Mouse (Mus musculus): ENCODE measurements around the gene Ppp1r35.

Gene Ppp1r35

DNA sequence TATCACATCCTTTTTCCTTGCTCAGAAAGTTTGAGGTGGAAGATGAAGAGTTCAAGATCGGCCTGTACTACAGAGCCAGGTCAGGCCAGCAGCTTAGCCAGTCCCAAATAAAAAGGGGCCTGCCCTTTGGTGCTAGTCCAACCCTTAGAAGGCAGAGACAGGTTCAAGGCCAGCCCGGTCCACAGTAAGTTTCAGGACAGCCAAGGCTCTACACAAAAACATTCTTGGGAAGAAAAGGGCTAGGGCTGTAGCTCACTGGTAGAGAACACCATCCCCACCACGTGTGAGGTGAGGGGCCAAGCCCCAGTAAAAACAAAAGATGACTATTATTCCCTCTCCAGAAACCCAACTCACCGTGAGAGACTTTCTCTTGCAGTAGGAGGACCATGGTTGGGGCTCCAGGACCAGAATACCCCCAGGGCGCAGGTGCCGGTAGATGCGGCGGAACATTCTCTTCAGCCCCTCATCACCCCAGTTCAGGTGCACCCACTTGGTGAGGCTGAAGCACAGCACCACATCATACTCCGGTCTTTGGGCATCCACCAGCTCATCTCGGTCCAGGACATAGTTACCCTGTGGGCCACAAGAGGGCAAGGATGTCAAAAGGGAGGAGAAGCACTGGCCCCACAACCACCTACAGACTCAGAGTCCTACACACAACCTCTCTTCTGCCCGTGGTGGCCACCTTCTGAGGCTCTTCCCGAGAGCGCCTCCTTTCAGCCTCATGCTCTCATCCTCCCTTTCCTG is 4.3 kb downstream of the Ppp1r35 start:
- DNase-seq (ENCODE audit: low spot score in 2 of 2) = no peak

DNA sequence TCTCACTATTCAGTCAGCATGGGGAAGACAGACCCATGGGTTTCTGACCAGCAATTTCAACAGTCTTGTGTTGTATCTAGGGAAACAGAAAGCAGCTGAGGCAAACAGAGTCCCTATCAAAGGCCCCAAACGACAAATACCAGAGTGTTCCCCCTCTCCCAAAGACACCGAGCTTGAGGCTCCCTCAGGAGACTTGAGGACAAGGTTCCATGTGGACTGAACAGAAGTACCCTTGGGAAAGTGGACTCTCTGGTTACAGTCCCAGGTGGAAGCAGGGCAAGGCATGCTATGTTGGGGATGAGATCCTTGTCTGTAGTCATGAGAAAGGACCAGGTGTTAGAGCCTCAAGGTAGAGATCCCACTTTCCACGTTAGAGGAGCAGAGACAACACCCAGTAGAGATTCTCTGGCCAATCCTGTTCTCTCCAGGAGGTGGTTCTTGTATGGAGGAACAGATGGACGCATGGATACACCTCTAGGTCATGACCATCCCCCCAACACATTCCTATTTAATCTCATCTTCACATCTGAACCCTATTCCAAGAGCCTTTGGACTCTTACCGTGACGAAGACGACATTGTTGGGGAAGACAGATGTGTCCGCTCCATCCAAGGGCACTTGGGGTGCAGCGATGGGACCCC is 5.4 kb downstream of the Ppp1r35 start:
- DNase-seq (ENCODE audit: low spot score in 2 of 2) = no peak

DNA sequence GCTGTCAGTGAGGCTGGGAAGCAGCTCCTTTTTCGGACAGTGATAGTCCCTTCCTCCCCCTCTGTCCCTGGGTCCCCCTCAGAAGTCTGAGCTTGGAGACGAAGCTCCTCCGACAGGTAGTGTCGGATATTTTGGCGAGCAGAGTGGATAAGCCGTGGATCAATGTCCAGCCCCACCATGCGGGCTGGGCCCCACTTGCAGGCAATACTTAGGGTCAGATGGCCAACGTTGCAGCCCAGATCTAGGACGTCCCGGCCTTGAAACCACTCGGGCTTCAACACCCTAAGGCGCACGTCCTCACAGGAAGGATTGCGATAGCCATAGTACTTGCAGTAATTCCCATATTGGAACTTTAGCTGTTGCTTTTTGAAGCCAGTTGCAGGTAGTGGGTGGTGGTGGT is 5.9 kb downstream of the Ppp1r35 start:
- no peak for DNase-seq (ENCODE audit: low spot score in 2 of 2)

- DNase-seq (ENCODE audit: low spot score in 2 of 2) = peak in 1 of 2 experiments; percentile 37
Measured at GRCm38 (mm10) chr5:137785164-137786031, 6.7 kb downstream of the Ppp1r35 start.

DNA sequence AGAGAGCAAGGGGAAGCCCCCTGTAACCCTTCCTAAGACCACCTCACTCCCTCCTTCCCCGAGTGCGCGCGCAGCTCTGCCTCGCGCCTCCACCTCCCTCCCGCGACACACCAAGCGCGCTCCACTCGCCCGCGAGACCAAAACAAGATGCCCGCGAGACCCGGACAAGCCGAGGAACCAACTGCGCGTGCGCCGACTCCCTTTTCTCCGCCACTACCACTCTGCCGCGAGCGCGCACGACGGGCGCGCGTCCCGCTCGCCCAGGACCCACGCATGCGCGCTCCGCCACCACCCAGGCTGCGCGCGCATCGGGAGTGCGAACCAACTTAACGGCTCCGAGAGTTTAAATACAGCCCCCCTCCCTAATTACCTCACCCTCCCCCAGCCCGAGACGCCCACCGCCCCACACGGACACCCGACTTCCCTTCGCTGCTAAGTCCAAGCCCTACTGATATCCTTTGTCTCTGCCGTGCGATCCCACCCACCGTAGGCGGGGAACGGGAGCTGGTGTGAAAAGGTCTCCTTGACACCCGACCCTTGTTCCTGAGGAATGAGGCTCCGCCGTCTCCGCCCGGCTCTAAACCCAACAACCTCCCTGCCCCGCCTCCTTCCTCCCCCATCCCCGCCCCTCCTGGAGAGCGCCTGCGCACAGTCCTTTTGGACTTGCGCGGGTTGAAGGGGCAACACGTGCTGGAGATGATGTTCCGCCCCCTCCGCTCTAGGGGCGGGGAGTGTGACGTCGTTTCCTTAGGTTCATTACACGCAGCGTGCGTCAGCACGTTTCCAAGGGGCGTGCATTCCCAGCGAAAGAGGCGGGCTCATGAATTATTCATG is 7.7 kb downstream of the Ppp1r35 start:
- DNase-seq (ENCODE audit: low spot score in 2 of 2) = peak; percentile 99

DNA sequence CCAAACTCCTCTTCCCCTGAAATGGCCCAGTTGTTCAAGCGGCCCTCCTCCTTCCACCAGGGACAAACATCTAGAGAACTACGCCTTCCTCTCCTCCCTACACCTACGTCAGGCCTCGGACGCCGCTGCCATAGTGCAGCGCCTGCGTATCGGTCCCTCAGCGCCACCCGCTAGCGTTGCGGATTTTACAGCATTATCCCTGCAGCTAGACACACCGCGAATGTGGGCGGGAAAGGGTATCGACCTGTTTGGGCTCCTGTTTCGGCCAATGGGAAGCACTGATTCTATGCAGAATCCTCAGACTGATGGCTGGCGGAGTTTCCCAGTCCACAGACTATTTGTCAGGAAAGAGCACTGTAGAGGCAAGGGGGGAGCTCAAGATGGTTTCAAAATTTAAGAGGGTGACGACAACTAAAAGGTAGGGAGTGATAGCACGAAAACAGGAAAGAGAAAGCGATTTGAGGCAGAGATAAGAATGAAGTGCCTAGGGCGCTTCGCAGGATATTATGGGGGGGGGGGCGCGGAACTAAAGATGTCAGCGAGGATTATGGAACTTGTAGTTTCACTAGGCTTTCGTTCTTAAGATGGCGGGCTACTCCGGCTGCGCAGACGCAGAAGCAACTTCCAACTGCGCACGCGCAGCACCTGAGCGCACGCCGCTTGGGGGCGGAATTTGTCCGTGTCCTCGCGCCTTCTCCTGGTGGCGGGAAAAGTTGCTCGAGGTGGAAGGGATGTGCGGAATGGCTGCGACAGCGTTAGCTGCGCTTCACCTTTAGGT is 8.7 kb downstream of the Ppp1r35 start, which contains the start of the genes Mepce and Zcwpw1:
Gene Mepce (minus strand): TSS at position 505 of the 778 bp plus-strand sequence.
Gene Zcwpw1 (plus strand): TSS at position 648 of the 778 bp plus-strand sequence.
- peak; percentile 92 to 96 for DNase-seq (ENCODE audit: low spot score in 2 of 2)

DNA sequence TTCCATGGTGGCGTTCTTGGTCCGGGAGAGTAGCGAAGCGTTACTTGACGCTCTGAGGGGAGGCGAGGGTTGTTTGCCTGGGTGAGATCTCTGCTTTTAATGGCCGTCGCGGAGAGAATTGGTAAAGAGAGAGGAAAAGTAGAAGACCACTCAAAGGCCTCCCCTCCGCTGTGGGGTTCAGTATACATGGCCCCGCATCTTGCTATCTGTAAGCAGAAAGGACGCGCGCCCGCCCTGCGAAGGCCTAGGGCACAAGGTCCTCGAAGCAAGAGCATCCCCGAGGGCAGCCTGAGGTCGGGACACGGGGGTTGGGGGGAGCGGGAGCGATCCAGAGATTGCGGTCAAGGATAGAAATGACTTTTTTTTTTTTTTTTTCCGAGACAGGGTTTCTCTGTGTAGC is 9.5 kb downstream of the Ppp1r35 start:
- peak in 1 of 2 experiments; percentile 33 for DNase-seq (ENCODE audit: low spot score in 2 of 2)

- no peak for DNase-seq (ENCODE audit: low spot score in 2 of 2)
Measured at GRCm38 (mm10) chr5:137788946-137789531, 10.4 kb downstream of the Ppp1r35 start.

DNA sequence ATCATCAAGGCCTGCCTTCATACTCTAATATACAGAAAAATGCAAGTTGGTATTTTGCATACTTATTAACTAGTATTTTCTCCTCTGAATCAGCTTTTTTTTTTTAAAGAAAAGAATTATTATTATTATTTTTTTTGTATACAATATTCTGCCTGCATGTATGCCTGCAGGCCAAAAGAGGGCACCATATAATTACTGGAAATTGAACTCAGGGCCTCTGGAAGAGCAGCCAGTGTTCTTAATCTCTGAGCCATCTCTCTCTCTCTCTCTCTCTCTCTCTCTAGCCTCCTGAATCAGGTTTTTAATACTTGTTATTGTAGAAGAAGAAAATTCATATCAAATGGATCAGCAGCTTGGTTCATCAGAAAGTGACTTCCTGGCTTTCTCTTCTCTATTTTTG is 12.9 kb downstream of the Ppp1r35 start:
- DNase-seq (ENCODE audit: low spot score in 2 of 2) = no peak

- DNase-seq (ENCODE audit: low spot score in 2 of 2) = no peak
Measured at GRCm38 (mm10) chr5:137796606-137797005, 18.0 kb downstream of the Ppp1r35 start.

DNA sequence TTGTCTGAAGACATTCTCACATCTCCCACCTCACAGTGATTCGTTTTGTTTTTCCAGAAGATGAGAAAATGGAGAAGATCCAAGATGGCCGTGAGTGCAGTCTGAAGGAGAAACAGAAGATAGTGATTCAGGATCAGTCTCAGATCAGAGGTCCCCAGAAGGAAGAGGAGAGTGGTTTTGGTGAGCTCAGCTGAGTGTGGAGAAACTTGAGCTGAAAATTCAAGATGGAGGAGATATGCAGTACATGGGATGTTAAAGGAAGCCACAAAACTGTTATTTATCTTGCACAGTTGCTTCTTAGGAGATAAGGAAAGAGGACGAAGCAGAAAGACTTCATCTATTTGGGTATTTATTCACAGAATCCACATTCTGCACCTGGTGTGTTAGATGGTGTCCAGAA is 22.3 kb downstream of the Ppp1r35 start:
- no peak for DNase-seq (ENCODE audit: low spot score in 2 of 2)

GRCm38 (mm10) chr5:137806158-137806557 is 27.5 kb downstream of the Ppp1r35 start:
- no peak for DNase-seq (ENCODE audit: low spot score in 2 of 2)

DNA sequence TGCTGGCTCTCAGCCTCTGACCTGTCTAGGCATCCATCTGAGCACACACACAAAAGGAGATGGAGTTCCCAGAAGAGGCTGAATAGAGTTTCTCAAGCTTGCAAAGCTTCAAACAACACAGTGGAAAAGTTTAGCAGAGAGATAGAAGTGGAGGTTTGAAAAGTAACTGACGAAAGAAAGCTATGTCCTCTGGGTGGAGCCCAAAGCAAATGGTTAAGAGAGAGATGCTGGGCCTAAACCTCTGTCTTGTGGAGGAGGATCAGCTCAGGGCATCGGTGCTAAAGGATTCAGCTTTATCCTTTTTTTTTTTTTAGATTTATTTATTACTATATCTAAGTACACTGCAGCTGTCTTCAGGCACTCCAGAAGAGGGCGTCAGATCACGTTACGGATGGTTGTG is 29.7 kb downstream of the Ppp1r35 start:
- DNase-seq (ENCODE audit: low spot score in 2 of 2) = no peak

DNA sequence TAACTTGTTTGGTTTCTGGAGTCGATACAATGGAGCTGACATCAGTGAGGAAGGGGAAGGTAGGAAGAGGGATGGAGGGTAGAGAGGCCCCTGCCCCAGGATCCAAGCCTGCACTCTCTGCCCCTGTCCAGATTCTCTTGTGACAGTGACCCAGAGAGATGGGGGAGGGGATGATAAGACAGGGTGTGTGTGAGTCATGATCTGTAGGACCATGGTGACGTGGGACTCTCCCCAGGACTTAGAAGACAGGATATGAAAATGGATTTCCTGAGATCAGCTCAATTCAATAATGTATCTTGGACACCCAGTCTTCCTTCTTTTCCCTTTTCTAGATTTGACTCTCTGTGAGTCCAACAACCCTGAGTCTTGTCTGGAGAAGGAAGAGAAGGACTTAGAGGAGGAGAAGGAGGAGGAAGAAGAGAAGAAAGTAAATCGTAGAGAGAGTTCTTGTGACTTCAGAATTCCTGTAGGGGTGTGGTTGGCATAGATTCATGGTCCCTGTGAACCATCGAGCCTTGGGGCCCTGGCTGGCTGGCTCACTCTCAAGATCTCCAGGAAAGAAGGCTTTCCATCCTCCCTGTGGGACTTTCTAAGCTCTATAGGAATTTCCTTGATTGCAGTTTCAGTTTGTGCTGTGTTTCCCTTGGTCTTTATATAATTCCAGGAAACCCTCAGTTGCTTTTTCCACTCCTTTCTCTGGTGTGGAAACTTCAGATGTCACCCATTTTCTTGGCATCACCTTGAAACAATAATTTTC is 39.0 kb downstream of the Ppp1r35 start:
- no peak for DNase-seq (ENCODE audit: low spot score in 2 of 2)

GRCm38 (mm10) chr5:137822126-137822525 is 43.5 kb downstream of the Ppp1r35 start:
- no peak for DNase-seq (ENCODE audit: low spot score in 2 of 2)

GRCm38 (mm10) chr5:137822602-137823001 is 44.0 kb downstream of the Ppp1r35 start:
- no peak for DNase-seq (ENCODE audit: low spot score in 2 of 2)

DNA sequence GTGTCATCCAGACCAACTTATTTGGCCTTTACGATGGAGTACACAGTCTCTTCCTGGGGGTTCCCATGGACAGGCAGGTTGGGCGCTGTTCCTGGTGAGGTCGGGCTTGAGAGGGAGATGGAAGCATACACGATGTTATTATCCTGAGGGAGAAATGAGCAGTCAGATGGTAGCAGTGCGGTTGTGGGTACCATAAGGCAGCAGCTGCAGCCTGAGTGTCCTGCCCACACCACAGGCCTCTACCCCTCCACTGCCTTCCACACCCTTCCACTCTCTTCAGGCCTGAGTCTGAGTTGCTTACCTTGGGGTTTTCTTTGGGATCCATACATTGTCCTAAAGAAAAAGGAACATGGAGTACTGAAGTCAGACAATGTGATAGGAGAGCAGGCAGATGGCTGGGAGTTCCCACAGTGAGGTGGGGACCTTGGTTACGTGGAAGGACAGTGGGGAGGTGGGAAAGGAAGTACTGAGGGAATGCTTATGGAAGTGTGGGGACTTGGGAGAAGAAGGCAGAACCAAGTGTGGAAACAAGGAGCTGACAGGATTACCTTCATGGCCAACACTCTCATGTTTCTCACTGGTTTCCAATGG is 44.9 kb downstream of the Ppp1r35 start:
- DNase-seq (ENCODE audit: low spot score in 2 of 2) = no peak

- no peak for DNase-seq (ENCODE audit: low spot score in 2 of 2)
Measured at GRCm38 (mm10) chr5:137825030-137825429, 46.4 kb downstream of the Ppp1r35 start.

DNA sequence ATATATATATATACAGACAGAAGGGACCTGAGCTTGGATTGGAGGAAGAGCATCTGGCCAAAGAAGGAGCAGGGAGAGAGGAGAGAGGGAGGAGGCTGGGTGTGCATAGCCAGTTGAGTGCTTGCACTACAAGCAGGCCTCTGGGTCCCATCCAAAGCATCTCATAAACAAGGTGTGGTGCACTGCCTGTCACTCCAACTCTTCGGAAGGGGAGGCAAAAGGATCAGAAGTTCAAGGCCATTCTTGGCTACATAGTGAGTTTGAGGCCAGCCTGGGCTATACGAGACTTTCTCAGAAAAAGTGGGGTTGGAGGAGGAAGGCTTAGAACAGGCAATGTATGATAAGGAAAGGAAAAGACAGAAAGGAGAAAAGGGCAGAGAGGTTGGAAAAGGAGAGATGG is 47.3 kb downstream of the Ppp1r35 start:
- no peak for DNase-seq (ENCODE audit: low spot score in 2 of 2)

All from frontal cortex, postnatal 10 days (tissue).